Comparison of ENCODE assay signal across 10 mouse cellular contexts in the genomic region with DNA sequence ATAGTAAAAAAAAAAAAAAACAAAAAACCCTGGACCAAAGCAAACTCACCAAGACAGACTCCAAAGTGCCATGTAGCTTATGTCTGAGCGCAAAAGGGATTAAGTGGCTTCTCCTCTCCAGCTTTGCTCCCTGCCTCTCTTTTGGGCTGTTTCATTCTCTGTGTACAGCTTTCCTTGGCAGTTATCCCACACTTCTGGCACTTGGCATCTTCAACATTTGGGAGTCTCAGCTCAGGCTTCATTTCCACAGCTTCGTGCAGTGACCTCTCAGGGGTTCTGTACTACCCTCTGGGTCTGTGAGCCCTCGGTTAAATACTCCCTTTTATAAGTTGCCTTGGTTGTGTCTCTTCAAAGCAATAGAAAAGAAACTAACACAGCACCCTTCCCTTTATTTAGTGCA. TPM values are rescaled to one million over a fixed set of nuclear protein-coding genes. Genes with fewer than 3 reads are reported as not detected.
DNase-seq lines count a peak whose midpoint lies in the region; ATAC-seq lines count a peak whose summit lies in the region.
"Had no signal": no experiment of that assay in that cellular context is flagged by ENCODE, and none has a peak within 500 bp of the region (broad histone marks: within the 10 kb centered on the region; RNA-seq: fewer than 3 reads in every experiment).

No protein-coding gene starts in this region.

- no peaks in the 10 kb centered on the region for H3K9me3 ChIP-seq in forebrain, embryonic 16.5 days (ENCODE audit: control insufficient read depth, low read length)
- no peaks in the 10 kb centered on the region for H3K9me3 ChIP-seq in kidney, embryonic 16.5 days (ENCODE audit: low read length)
- H3K9me3 ChIP-seq in hindbrain, embryonic 13.5 days = no peaks in the 10 kb centered on the region

- H3K27me3 ChIP-seq in forebrain, embryonic 16.5 days (replicated peaks; ENCODE audit: control insufficient read depth, insufficient read depth, low read length) = no peaks in the 10 kb centered on the region
- H3K27me3 ChIP-seq in kidney, embryonic 16.5 days (ENCODE audit: insufficient read depth, low read length) = no peaks in the 10 kb centered on the region
- H3K27me3 ChIP-seq in hindbrain, embryonic 13.5 days = no peaks in the 10 kb centered on the region
- H3K27me3 ChIP-seq: Patski had no signal

- peak; percentile 72 for ATAC-seq in cerebellum, adult (ENCODE audit: insufficient number of reproducible peaks, low FRiP score, low TSS enrichment)
- peak; percentile 78 for ATAC-seq in forebrain, embryonic 16.5 days
- ATAC-seq in kidney, embryonic 16.5 days (ENCODE audit: low FRiP score, low TSS enrichment) = no peak
- no peak for ATAC-seq in hindbrain, embryonic 13.5 days (ENCODE audit: low FRiP score)
- ATAC-seq: Patski had no signal

- no peak overlapping the region for H3K27ac ChIP-seq in forebrain, embryonic 16.5 days (ENCODE audit: low read length)
- no peak overlapping the region for H3K27ac ChIP-seq in kidney, embryonic 16.5 days (ENCODE audit: low read length)
- no peak overlapping the region for H3K27ac ChIP-seq in hindbrain, embryonic 13.5 days

- H3K4me1 ChIP-seq in forebrain, embryonic 16.5 days (replicated peaks; ENCODE audit: control insufficient read depth, insufficient read depth, low read length) = peaks cover 7% of the 10 kb centered on the region
- H3K4me1 ChIP-seq in kidney, embryonic 16.5 days (ENCODE audit: insufficient read depth, low read length) = no peaks in the 10 kb centered on the region
- no peaks in the 10 kb centered on the region for H3K4me1 ChIP-seq in hindbrain, embryonic 13.5 days (replicated peaks)

- H3K36me3 ChIP-seq in forebrain, embryonic 16.5 days (ENCODE audit: control insufficient read depth, insufficient read depth) = peaks cover 12% of the 10 kb centered on the region
- peaks cover 21% of the 10 kb centered on the region for H3K36me3 ChIP-seq in kidney, embryonic 16.5 days (ENCODE audit: insufficient read depth, low read length)
- H3K36me3 ChIP-seq in hindbrain, embryonic 13.5 days = peaks cover 26% of the 10 kb centered on the region

- no peak overlapping the region for H3K4me2 ChIP-seq in forebrain, embryonic 16.5 days (ENCODE audit: low read length)
- no peak overlapping the region for H3K4me2 ChIP-seq in kidney, embryonic 16.5 days (replicated peaks; ENCODE audit: low read depth, low read length)
- no peak overlapping the region for H3K4me2 ChIP-seq in hindbrain, embryonic 13.5 days

- WGBS in forebrain, embryonic 16.5 days = 23% methylated on average over 3 of the region's 3 CpGs
- WGBS in kidney, embryonic 16.5 days = 84% methylated on average over 3 of the region's 3 CpGs
- 79% methylated on average over 3 of the region's 3 CpGs for WGBS in hindbrain, embryonic 13.5 days

- H3K4me3 ChIP-seq in forebrain, embryonic 16.5 days (replicated peaks; ENCODE audit: low read length) = no peak overlapping the region
- no peak overlapping the region for H3K4me3 ChIP-seq in kidney, embryonic 16.5 days (ENCODE audit: low read length)
- H3K4me3 ChIP-seq in hindbrain, embryonic 13.5 days = no peak overlapping the region

- peak; percentile 18 to 33 for DNase-seq in left cerebral cortex, postnatal 14 days (ENCODE audit: low spot score in 2 of 2)
- DNase-seq in left cerebral cortex, postnatal 36 days (ENCODE audit: low spot score in 2 of 2) = no peak
- peak; percentile 40 for DNase-seq in layer of hippocampus, adult 9-10 months (ENCODE audit: low spot score)
- no peak for DNase-seq in embryo, embryonic 11 days
- DNase-seq: retina, postnatal 1 day had no signal

- intact Hi-C loops in left cerebral cortex, postnatal 14 days (cut with DNase I) = no loop called here
- intact Hi-C loops in left cerebral cortex, postnatal 36 days (cut with DNase I) = no loop called here

- H3K9ac ChIP-seq in forebrain, embryonic 16.5 days (replicated peaks; ENCODE audit: low read depth, low read length) = no peak overlapping the region
- H3K9ac ChIP-seq in kidney, embryonic 16.5 days (replicated peaks; ENCODE audit: low read length) = no peak overlapping the region
- no peak overlapping the region for H3K9ac ChIP-seq in hindbrain, embryonic 13.5 days

RNA-seq across cellular contexts. Expression of a gene that starts 8.0 kb away (rescaled TPM):
- 10 to 100 TPM; 49.6 to 59.3 TPM for total RNA-seq in left cerebral cortex, postnatal 14 days (2021)
- 10 to 100 TPM; 46.2 to 51.6 TPM for total RNA-seq in left cerebral cortex, postnatal 36 days (2021)
- 90.3 and 115 TPM in 2 replicates for polyA plus RNA-seq in forebrain, embryonic 16.5 days (2015; fragmentation: Nextera tagmentation; extraction: Ambion mirVana)
- 82.6 and 90.8 TPM in 2 replicates for polyA plus RNA-seq in kidney, embryonic 16.5 days (2015; fragmentation: Nextera tagmentation; extraction: Ambion mirVana)
- 85.8 and 93.9 TPM in 2 replicates for polyA plus RNA-seq in hindbrain, embryonic 13.5 days (2015; fragmentation: Nextera tagmentation; extraction: Ambion mirVana)

RNA-seq across cellular contexts. Expression of a gene that starts 50.1 kb away (rescaled TPM):
- 10 to 100 TPM; 19.4 to 22.6 TPM for total RNA-seq in left cerebral cortex, postnatal 14 days (2021)
- total RNA-seq in left cerebral cortex, postnatal 36 days (2021) = 10 to 100 TPM; 20.7 to 22.3 TPM
- 30.4 and 33.2 TPM in 2 replicates for polyA plus RNA-seq in forebrain, embryonic 16.5 days (2015; fragmentation: Nextera tagmentation; extraction: Ambion mirVana)
- polyA plus RNA-seq in kidney, embryonic 16.5 days (2015; fragmentation: Nextera tagmentation; extraction: Ambion mirVana) = 45.0 and 46.1 TPM in 2 replicates
- 25.1 and 27.7 TPM in 2 replicates for polyA plus RNA-seq in hindbrain, embryonic 13.5 days (2015; fragmentation: Nextera tagmentation; extraction: Ambion mirVana)

Comparison
In these comparisons a context has a peak if more than half of its experiments do, and no peak if none do; other contexts are left out.
1. DNase-seq: peak in left cerebral cortex, postnatal 14 days (2 of 2) and layer of hippocampus, adult 9-10 months (single experiment); none in left cerebral cortex, postnatal 36 days (0 of 2) and embryo, embryonic 11 days (single experiment).
2. ATAC-seq: peak in cerebellum, adult (single experiment) and forebrain, embryonic 16.5 days (single experiment); none in kidney, embryonic 16.5 days (single experiment) and hindbrain, embryonic 13.5 days (single experiment).